Mouse (Mus musculus): ENCODE results near the gene Fam160b1.
A peak's percentile ranks its signal among the peaks of the same experiment; 100 is the strongest.

Fam160b1 gene

DNA sequence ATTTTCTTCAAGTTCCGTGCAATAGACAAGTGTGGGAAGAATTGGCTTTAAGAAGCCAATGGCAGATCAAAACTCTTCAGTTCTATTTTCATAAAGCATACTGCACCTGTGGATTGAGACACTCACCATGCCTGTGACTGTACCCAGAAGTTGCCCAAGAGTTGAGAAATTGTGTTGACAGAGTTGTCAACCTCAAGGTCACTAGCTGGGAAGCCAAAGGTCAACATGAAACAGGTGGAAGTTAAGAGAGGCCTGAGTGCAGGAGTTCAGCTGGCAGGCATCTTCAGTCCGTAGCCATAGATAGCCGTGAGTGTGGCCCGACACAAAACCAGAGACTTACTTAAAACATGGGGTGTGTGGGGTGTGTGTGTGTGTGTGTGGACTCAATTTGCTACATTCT is 6.7 kb downstream of the Fam160b1 start:
- no peak for DNase-seq (ENCODE audit: low spot score)

DNA sequence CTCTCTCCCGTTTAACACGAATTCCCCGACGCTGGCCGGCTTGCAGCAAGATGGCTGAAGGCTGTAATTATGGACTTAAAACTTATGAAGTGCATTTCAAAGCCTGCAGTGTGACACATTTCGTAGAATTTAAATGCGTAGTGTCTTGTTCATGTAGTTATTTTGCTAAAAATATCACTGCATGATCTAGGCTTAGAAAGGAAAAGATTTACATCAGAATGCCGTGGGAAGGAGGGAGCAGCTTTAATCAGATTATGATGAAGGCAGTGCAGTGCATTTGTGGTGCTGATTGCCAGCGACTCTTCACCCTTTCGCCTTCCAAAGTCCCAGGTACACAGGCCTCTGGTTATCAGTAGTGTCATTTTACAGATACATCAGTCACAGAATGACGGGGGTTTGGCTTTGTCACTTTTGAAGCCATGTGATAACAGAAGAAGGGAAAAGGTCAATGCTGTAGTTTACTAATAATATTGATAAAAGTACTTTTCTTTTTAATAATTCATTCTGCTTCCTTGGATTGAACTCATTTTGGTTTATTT is 7.4 kb downstream of the Fam160b1 start:
- DNase-seq (ENCODE audit: low spot score) = no peak

DNA sequence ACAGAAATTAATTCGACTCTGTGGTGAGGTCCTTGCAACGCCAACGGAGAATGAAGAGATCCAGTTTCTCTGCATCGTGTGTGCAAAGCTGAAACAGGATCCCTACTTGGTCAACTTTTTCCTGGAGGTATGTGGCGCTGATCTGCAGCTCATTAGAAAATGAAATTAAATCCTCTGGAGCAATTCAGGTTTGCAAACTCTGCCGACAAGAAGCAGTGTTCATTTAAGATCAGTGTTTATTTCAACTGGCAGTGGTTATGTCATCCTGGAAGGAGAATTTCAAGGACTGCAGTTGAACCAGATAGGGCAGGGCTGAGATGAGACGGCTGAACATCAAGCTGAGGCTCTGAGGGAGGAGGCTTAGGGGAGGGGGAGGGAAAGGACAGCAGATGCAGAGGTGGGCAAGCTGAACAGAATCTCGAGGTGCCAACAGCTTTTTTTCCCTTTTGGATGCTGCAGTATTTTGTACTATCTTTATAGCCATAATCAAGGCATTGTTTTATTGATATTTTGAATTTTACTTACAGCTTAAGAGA is 12.9 kb downstream of the Fam160b1 start:
- DNase-seq (ENCODE audit: low spot score) = no peak

DNA sequence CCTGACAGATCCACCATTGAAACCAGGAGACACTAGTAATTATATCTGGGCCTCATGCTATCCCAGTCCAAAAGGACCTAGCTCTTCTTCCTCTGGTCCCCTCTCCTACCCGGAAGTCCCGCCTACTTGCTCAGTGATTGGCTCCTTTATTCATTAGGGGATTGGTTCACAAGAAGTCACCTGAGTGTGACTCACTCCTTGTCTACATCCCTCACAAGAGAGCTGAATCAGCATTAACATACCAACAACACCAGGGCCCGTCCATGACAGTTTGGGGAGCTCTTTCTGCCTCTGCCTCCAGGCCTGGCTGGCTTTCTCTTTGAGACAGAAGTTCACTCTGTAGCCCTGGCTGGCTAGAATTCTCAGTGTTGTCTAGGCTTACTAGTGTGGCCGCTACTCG is 14.7 kb downstream of the Fam160b1 start:
- DNase-seq (ENCODE audit: low spot score) = no peak

DNA sequence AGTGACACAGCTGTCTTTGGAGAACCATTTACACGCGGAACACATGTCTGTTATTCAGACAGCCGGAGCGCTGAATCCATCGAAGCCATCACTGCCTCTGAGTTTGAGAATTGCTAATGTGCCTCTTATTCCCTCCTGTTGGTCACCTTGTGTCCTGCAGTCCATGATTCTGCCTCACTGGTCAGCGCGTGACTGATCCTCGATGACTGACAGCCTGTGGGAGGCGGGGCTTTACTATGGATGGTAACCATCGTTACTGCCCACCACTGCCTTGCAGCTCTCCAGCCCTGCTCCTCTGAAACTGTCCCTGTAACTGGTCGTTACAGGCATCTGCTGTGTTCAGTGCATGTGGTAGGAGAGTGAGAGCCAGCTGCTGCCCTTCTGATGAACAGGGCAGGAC is 15.3 kb downstream of the Fam160b1 start:
- no peak for DNase-seq (ENCODE audit: low spot score)

DNA sequence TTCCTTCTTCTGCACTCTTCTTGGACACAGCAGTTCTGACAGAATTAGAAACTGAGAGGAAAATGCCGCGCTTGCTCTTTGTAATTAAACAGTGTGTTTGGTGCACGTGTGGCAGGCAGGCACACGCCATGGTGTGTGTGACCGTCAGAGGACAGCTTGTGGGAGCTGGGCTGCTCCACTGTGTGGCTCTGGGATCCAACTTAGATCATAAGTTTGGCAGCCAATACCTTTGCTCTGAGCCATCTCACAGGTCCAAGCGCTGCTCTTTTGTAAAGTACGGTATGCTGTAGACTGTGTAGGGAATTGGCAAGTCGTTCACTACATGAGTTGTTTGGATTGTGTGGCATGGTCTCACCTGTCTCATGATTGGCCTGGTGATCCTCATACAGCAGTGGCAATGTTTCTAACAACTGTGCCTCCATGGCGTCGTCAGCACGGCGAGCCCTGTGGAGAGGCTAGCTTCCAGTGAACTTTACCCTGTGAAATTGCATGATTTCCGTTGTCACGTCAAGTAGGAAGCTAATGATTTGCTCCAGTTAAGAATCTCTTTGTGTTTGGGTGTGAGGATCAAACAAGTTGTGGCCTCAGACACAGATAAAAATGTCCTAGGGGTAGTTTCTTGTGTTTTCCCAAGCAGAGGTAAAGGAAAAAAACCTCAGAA is 16.7 kb downstream of the Fam160b1 start:
- no peak for DNase-seq (ENCODE audit: low spot score)

DNA sequence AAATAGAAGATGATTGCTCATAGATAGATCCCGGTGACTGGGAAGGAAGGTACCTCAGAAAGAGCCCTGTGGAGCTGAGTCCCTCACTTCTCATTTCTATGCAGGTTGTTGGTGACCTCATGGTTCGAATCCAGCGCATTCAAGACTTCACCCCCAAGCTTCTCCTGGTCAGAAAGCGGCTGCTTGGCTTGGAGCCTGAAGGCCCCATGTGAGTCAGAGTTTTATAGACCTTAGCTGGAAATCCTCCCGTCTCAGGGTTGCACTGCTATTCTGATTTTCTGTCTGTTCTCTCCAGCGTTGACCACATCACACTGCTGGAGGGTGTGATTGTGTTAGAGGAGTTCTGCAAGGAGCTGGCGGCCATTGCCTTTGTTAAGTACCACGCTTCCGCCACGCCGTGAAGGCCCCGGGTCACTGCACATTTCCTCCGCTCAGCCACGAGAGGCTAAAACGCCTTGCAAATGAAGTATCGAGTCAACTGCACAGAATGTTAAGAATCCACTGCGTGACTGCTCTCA is 25.8 kb downstream of the Fam160b1 start:
- DNase-seq (ENCODE audit: low spot score) = no peak

DNA sequence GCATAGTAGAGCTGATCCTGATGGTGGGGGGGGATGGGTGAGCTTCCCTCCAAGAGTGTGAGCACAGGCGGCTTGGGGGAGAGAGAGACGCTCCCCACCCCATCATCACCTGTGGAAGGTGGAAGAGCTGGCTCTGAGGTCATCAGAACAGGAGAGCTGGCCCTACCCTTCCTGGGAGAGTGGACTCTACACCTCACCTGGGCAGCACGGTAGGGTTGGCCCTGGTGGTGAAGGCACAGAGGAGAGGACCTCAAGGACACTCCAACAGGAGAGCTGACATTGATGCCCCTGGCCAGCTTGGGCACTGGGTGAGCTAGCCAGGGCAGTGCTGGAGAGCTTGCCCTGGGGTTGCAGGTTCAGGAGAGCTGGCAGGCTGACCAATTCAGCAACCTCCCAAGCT is 31.1 kb downstream of the Fam160b1 start:
- no peak for DNase-seq (ENCODE audit: low spot score)

DNA sequence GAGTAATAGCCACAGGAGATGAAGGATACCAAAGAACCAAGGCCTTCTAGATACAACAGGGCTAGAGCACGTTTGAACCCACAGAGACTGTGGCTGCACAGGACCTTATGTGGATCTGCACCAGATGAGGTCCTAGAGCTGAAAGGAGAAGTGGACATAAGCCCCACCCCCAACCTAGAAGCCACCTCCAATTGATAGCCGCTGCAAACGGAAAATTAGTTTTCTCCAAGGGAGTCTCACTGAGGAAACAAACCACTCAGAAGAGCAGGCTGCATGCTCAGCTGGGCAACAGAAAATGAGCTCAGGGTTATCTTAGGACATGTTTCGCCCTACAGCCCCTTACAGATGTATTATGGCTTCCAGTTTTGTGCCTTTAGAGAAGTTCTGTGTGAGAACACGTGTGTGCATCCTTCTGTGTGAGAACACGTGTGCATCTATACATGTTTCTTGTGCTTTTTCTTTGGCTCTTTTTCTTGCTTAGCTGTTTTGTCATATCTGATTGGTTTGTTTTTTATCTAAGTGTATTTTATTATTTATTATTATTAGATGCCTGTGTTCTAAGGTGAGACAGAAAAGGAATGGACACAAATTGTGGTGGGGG is 33.0 kb downstream of the Fam160b1 start:
- DNase-seq (ENCODE audit: low spot score) = no peak

DNA sequence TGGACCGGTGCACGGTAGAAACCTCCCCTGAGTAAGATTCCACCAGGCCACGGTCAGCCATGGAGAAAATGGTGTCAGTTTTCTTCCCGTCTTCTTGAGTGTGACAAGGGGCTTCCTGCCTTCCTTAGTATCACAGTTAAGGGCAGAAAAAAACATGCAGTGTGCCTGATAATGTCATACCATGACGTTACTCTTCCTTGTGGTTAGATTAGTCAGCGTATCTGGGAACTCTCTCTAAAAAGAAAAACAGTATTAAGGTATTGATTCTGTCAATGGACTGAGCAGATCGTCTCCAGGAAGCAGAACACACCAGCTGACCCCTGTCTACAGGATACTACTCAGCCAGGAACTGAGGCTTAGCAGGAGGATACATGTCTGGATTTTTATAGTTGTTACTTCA is 36.1 kb downstream of the Fam160b1 start:
- no peak for DNase-seq (ENCODE audit: low spot score)

DNA sequence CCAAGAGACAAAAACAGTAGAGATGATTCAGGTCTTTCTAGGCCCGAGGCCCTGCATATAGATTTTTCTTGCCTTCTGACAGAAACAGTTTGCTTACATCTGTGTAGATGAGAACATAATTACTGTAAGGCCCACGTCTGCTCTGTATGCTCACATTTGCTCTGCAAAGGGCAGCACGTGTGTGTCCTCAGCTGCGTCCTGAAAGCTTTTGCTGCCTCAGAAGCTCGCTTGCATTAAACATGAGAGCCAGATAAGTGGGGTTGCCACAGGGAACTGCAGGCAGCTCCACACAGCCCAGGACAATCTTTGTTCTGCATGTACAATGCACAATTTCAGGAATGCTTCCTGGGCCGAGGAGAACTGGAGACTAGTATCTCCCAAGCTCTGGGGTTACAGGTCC is 41.9 kb downstream of the Fam160b1 start:
- DNase-seq (ENCODE audit: low spot score) = no peak

DNA sequence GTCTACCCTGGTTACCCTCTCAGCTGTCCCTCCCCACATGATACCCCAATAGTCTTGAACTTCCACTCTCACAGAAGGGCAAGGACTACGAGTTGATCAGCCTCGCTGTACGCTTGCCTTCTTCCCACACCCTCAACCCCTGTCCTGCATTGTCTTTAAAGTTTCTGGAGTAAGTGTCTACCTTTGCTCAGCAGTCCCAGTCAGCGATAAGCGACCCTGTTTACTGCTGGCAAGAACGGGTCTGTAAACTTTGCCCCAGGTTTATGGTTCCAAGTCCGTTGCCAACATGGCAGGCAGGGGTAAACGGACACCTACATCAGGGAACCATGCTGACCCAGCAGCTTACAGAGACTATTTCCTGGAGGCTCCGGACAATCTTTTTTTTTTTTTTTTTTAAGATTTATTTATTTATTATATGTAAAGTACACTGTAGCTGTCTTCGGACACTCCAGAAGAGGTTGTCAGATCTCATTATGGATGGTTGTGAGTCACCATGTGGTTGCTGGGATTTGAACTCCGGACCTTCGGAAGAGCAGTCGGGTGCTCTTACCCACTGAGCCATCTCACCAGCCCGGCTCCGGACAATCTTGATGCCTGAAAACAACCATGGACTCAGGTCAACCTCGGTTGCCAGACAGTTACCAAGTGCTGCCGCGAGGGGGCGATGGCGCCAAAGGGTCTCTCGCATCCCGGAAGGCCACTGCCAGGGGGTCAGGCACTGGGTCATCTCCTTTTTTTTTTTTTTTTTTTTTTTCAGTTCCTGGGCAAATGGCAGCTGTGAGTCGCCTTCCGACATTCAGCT is 43.4 kb downstream of the Fam160b1 start:
- peak; percentile 43 for DNase-seq (ENCODE audit: low spot score)

DNA sequence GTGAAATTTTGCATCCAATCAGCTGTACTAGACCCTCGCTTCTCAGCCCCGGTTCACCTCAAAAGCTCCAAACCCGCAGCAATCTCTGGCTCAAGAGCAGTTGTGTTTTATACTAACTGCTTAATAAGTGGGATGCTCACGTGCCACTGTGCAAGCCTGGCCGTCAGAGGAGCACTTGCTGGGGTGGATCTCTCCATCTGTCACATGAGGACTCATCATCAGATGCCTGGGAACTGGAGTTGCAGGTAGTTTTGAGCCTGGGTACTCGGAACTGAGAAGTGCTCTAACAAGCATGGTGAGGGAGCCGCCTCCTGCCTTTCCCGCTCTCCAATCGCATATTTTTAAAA is 44.0 kb downstream of the Fam160b1 start:
- no peak for DNase-seq (ENCODE audit: low spot score)

DNA sequence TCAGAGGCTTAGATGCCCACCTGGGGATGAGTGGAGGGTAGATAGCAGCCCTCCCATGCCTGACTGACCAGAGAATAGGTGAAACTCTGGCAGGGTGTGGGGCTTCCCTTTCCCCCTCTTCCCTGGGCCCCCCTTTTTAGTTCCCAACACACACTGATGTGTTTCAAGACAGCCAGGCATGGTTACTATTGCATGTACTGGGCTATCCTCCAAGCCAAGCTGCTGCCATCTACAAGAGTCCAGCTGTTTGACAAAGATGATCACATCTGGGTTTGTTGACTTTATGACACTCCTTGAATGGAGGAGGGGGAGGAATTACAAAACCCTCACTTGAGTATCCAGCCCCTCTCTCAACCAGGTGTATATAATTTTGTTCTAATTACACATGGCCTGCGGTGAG is 47.5 kb downstream of the Fam160b1 start:
- DNase-seq (ENCODE audit: low spot score) = no peak

DNA sequence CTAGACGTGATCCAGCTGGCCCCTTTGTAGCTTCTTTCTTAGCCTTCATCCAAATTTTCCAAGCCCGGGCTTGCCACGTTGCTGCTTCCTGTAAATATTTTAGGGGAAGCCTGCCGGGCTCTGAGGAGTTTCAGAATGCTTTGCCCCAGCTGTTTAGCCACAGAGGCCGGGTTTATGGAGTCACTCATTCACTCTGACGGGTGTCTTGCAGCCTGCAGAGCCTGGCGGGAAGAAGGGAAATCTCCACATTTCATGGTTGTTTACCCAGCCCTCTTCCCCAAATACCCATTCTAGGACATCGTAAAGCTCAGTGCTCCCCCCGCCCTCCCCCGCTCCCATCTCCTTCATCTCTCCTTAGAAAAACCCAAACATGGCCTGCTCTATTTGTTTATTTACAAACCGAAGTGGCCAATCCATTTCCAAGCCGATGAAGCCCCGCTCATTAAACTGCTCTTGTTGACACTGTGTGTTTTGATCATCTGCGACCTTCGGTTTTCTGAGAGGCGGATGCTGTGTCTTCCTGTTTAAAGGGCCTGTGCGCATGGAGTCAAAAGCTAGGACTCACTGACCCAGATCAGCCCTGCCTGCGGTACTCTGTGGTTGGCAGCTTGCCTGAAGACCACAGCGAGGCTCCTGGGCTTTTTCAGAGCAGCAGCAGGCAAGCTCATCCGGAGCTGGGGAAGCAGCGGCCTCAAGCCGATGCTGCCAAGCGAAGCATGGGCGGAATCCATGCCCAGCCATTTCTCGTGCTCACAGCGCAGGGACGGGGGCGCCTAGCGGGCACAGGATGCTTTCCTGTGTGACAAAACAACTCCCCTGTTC is 51.1 kb downstream of the Fam160b1 start:
- peak; percentile 22 for DNase-seq (ENCODE audit: low spot score)

DNA sequence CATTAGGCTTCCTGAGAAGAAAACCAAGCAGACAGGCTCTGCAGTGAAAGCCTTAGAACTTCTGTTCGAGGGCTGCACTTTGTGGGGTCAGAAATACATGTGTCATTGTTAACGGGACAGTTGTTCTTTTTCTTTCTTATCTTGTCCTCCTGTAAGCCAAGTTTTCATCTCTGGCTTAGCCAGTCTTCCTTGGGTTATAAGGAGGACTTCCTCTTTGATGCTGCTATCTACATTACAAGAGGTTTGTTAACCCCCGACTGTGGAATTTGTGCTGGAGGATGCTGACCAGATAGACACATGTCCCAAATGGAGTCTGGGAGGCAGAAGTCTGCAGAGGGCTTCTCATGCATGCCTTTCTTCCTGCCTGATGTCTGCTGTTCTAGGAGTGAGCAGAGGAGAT is 52.7 kb downstream of the Fam160b1 start:
- no peak for DNase-seq (ENCODE audit: low spot score)

DNA sequence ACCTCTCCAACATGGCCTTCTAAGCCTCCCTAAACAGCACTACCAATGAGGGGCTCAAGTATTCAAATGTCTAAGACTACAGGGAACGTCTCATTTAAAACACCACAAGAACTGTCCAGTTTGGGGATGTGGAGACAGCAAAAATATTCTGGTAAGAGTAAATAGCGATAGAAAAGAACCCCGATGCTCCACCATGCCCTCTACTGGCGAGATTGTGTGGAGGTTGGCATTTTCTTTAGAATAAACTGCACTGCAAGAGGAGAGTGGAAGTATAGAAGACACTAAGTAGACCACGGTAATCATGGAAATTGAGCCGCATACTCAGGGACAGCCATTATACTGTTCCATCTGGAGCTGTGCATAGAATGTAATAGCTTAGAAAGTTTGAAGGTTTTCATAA is 53.4 kb downstream of the Fam160b1 start:
- no peak for DNase-seq (ENCODE audit: low spot score)

DNA sequence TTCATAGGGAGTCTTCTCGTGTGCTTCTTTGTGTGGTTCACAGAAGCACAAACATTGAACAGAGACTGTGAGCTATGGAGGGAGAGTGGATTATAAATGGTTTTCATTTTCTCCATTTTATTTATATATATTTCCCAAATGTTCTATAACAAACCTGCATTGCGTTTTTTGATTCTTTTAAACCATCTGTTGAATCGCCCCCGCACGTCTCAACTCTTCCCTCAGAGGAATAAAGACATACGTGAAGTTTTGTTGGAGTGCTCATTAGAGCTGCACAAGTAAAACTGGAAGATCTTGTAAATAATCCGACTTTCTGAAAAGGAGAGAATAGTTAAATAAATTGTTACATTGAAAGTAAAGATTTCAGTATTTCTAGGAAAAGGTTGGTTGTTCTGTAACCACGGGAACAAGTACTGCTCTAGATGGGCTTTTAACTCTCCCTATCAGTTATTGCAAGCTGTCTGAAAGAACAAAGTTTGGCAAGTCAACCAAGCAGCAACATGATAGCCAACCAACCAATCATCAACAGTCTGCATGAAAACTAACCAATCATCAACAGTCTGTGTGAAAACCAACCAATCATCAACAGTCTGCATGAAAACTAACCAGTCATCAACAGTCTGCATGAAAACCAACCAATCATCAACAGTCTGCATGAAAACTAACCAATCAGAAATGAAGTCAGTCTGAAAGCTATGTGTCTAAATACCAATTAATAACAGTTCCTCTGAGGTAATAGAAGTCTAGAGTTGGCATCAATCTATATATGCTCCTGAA is 54.7 kb downstream of the Fam160b1 start:
- peak; percentile 8 for DNase-seq (ENCODE audit: low spot score)

DNA sequence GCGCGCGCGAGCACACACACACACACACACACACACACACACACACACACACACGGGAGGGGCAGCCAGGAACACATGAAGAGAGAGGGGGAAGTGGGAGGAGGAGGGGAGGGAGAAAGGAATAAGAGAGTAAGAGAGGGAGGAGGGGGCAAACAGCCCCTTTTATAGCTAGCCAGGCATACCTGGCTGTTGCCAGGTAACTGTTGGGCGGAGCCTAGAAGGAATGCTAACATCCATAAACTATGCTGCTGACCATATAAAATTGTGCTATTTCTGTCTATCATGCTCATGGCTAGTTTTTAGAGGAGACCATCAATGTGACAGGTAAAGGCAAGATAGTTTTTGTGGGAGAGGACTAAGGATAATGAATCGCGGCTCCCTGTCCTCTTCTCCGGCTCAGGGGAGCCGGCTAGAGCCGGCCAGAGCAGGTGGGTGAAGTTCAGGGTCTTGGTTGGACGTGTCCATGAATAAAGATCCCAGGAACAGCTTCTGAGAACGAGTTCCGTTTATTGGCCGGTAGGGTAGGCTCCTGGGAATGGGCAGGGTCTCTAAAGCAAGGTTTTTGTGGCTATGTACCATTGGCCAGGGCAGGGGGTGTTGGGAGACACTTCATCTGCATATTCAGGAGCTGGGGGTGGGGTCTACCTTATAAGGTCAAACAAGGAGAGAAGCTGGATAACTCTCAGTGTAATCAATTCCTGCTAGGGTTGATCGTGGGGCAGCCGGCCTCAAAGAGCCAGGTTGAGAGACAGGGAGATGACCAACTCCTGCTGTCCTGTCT is 57.5 kb downstream of the Fam160b1 start:
- no peak for DNase-seq (ENCODE audit: low spot score)

DNA sequence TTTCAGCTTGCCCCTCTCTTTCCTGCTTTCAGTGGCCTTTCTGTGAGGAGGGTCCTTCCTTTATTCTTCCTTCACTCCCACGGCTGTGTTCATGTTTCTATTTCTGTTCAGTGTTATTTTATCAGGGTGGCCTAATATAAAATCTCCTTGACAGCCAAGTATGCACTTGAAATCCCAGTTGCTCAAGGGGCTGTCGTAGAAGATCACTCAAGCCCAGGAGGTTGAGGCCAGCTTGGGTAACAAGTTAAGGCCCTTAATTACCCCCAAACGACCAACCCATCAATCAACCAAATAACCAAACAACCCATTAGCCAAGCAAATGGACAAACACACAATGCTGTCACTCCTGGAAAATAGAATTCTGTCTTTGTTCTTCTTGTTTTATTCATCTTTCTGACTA is 62.9 kb downstream of the Fam160b1 start:
- no peak for DNase-seq (ENCODE audit: low spot score)

Measured in layer of hippocampus, adult 9-10 months (tissue).